Mouse (Mus musculus) heart, adult 2 months (tissue): ENCODE results near the gene Itga10. TPM values are rescaled to one million over a fixed set of nuclear protein-coding genes. Genes with fewer than 3 reads are reported as not detected.
"Not testable (repeated sequence)": the region's sequence is repeated elsewhere in the genome, so short reads cannot be mapped to it uniquely, and the experiment has no call there.

Experiments
- DNase-seq, 2 experiments: peaks; one replicate each; pipeline ENCODE4 v3.0.0; 2021
- H3K27ac ChIP-seq: fragments of 200-600 bp; 2 replicates; pipeline ENCODE4 v1.8.1; 2022
- H3K27me3 ChIP-seq: fragments of 200-500 bp; 2 replicates; pipeline ENCODE4 v1.6.1; 2012; ENCODE audit warnings: mild to moderate bottlenecking, low read length, inconsistent platforms, mixed read lengths; ENCODE audit not compliant: control insufficient read depth, insufficient read depth
- H3K36me3 ChIP-seq: fragments of 200-500 bp; 2 replicates; pipeline ENCODE4 v1.6.1; 2012; ENCODE audit warnings: low read length, inconsistent platforms; ENCODE audit not compliant: control insufficient read depth, insufficient read depth
- H3K4me1 ChIP-seq: fragments of 200-500 bp; 2 replicates; pipeline ENCODE4 v1.6.1; 2011; ENCODE audit warnings: low read length; ENCODE audit not compliant: control insufficient read depth, insufficient read depth
- H3K4me3 ChIP-seq: fragments of 200-600 bp; 2 replicates; pipeline ENCODE4 v1.8.1; 2022
- H3K79me2 ChIP-seq: fragments of 200-500 bp; replicated peaks from 2 replicates; pipeline ENCODE4 v1.6.1; 2012; ENCODE audit warnings: mild to moderate bottlenecking, inconsistent platforms, low read length, moderate library complexity, mixed read lengths; ENCODE audit not compliant: control insufficient read depth, insufficient read depth
- H3K9ac ChIP-seq: fragments of 200-500 bp; 2 replicates; pipeline ENCODE4 v1.6.1; 2012; ENCODE audit warnings: low read depth, mild to moderate bottlenecking, control low read depth, inconsistent platforms, low read length, mixed read lengths
- CTCF ChIP-seq: fragments of 200-600 bp; IDR thresholded peaks from 2 replicates; pipeline ENCODE4 v1.8.1; 2022; ENCODE audit warnings: antibody characterized with exemption, mild to moderate bottlenecking, moderate library complexity
- EP300 ChIP-seq: fragments of 200-500 bp; IDR thresholded peaks from 2 replicates; pipeline ENCODE4 v1.6.1; 2011; ENCODE audit warnings: low read depth, low read length, control low read depth; ENCODE audit not compliant: insufficient read depth
- POLR2A ChIP-seq: fragments of 200-500 bp; IDR thresholded peaks from 2 replicates; pipeline ENCODE4 v1.6.1; 2011; ENCODE audit warnings: mild to moderate bottlenecking, low read depth, low read length, control low read depth; ENCODE audit not compliant: insufficient read depth
- WGBS: fragments of 180-500 bp; shearing (Covaris S2); methylation state at CpG from one replicate; pipeline ENCODE4 v1.1.7; 2018; 5-methylcytosine and 5-hydroxymethylcytosine counted together
- intact Hi-C: fragments of 180-260 bp; cut with DNase I; formaldehyde crosslinking; loops from one replicate; pipeline ENCODE4 v1.15.1; 2025
- polyA plus RNA-seq: library from polyadenylated mRNA; depleted of rRNA; stranded (reverse); fragments of >200 nt; gene quantifications from 2 replicates; pipeline ENCODE4 v1.2.3, GENCODE M21; 2012
- total RNA-seq, 2 experiments: library from RNA; stranded (reverse); gene quantifications; 2 replicates each; pipeline ENCODE4 v1.2.3; 2021

The Itga10 gene
- total and polyA plus RNA-seq, 3 experiments, result 0.70 to 1.5 (median 0.91) TPM

DNA sequence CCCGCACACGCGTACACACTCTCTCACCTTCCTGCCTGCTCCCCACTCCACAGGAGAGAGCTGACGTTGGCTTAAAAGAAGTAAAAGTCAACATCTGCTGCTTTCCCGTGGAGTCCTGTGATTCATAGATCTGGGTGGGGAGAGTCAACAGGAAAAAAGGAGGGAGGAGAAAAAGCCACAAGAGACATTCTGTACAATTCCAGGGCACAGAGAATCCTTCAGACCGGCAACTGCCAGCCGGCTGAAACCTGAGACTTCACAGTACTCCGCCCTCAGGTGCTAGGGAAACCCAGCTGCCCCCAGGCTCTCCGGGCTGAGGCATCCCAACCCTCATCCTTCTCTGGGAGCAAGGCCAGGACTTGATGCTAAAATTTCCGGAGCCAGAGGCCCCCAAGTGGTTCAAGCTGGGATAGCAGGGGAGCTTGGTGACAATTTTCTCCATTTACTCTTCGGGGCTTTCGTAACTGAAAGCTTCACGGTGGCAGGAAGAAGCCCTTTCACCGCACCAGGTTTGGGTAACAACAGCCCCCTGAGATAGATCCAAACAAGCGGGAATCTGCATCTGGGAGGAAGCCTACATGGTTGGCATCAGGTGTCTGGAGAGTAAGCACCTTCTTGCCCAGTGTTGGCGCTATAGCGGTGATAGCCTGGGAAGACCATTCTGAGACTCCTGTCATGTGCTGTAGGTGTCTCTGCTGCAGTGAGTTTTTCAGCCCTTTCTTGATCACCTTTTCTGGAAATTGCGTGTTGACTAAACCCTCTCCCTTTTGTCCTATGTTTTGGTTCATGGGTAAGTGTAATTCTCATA is 18.3 kb downstream of the Itga10 start:
- H3K36me3 ChIP-seq, result no peaks in the 10 kb centered on the region
- WGBS, result 5% methylated on average over 18 of the region's 18 CpGs
- no peaks in the 10 kb centered on the region for H3K79me2 ChIP-seq
- H3K27me3 ChIP-seq, result no peaks in the 10 kb centered on the region
- peak; percentile 79 to 87 for DNase-seq
- peaks cover 2% of the 10 kb centered on the region; the same call in 1 of the 2 replicates for H3K4me1 ChIP-seq
- intact Hi-C loops, result no loop called here
- H3K27ac ChIP-seq, result peak overlapping the region; percentile 34; the same call in 1 of the 2 replicates
- no peak for TF ChIP-seq POLR2A
- TF ChIP-seq CTCF, result peak; percentile 98
- peak; percentile 60; the same call in 1 of the 2 replicates for TF ChIP-seq EP300
- no peak overlapping the region for H3K9ac ChIP-seq
- peak overlapping the region; percentile 19 for H3K4me3 ChIP-seq

DNA sequence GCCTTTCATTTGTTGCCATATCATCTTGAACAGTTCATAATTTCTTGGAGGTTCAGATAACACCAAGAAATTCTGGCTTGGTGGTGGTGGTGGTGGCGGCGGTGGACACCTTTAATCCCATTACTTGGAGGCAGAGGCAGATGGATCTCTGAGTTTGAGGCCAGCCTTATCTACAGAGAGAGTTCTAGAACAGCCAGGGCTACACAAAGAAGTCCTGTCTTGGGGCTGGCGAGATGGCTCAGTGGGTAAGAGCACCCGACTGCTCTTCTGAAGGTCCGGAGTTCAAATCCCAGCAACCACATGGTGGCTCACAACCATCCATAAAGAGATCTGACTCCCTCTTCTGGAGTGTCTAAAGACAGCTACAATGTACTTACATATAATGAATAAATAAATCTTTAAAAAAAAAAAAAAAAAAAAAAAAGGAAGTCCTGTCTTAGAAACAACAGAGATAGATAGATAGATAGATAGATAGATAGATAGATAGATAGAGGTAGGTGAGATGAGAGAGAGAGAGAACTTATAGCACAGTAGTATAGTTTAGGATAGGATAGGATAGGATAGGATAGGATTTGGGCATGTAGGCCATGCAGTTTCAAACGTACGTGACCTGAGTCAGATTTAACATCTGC is 20.5 kb downstream of the Itga10 start:
- DNase-seq, H3K27me3 ChIP-seq, H3K79me2 ChIP-seq, H3K4me3 ChIP-seq, H3K27ac ChIP-seq, H3K36me3 ChIP-seq, H3K4me1 ChIP-seq, H3K9ac ChIP-seq: not testable (repeated sequence)
- intact Hi-C loops, result loop anchor here (5.0 kb wide), 1 partner anchor 41 kb away; the partner anchor contains the start of gene Nudt17
- WGBS, result 88% methylated on average over 7 of the region's 7 CpGs

DNA sequence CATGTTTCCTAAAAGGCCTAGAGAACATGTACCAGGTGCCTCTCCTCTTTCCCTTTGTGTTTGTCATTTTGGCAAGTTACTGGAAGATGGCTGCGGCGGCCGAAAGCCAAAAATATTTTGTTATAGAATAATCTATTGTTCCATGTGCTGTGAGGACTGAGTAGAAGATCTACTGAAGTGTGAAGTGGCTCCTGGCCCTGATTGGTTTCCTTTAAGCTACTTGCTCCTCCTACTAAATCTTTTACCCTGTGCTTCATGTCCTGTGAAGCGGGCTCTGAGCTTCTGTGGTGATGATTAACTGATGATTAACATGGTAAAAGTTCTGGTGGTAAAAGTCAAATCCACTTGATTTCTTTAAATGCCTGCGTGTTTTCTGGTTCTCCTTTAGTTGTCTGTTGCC is 21.5 kb downstream of the Itga10 start:
- Histone ChIP-seq H3K4me1 (peaks cover 3% of the 10 kb centered on the region; the same call in 1 of the 2 replicates), H3K27me3 (no peaks in the 10 kb centered on the region), H3K9ac (no peak overlapping the region), H3K36me3 (no peaks in the 10 kb centered on the region), H3K27ac (no peak overlapping the region), H3K4me3 (no peak overlapping the region), H3K79me2 (no peaks in the 10 kb centered on the region)
- TF ChIP-seq CTCF (no peak), EP300 (no peak), POLR2A (no peak)
- WGBS, result 89% methylated on average over 5 of the region's 5 CpGs
- DNase-seq, result no peak
- intact Hi-C loops, result loop anchor here (5.0 kb wide), 1 partner anchor 40 kb away; the partner anchor contains the start of gene Nudt17

DNA sequence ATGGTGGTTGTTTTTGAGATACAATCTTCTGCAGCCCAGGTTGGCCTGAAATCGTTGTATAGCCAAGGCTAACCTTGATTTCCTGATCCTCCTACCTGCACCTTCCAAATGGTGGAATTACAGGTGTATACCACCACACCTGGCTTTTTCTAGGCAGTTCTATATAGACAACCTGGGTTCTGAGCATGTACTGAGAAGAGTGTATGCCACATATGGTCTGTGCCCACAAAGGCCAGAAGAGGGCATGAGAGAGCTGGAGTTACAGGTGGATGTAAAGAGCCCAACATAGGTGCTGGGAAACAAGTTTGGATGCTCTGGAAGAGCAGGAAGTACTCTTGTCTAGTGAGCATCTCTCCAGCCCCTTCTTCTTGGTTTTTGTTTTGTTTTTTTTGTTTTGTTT is 21.9 kb downstream of the Itga10 start:
- Histone ChIP-seq H3K27ac (no peak overlapping the region), H3K27me3 (no peaks in the 10 kb centered on the region), H3K36me3 (no peaks in the 10 kb centered on the region), H3K4me3 (no peak overlapping the region), H3K79me2 (no peaks in the 10 kb centered on the region), H3K4me1 (peaks cover 3% of the 10 kb centered on the region; the same call in 1 of the 2 replicates), H3K9ac (no peak overlapping the region)
- intact Hi-C loops, result loop anchor here (5.0 kb wide), 1 partner anchor 40 kb away; the partner anchor contains the start of gene Nudt17
- TF ChIP-seq POLR2A (no peak), CTCF (peak; percentile 58), EP300 (no peak)
- 52% methylated on average over 1 of the region's 1 CpGs for WGBS
- no peak for DNase-seq

DNA sequence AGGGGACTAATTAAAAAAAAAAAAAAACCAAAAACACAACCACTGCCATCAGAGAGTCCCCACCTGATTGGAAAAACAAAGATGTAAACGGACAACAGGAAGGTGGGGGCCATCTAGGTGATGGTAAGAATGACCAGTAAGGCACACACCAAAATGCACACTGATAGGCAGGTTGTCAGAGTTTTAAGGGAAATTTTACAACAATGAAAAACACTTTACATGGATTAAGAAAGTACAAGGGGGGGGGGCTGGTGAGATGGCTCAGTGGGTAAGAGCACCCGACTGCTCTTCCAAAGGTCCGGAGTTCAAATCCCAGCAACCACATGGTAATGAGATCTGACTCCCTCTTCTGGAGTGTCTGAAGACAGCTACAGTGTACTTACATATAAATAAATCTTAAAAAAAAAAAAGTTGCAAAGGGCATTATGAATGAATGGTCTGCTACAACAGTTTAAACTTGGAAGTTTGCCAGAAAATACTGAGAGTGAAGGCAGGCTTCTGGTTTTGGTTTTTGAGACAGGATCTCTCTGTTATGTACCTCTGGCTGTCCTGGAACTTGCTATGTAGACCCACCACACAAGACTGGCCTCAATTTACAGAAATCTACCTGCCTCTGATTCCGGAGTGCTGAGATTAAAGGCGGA is 23.2 kb downstream of the Itga10 start:
- Histone ChIP-seq H3K27me3 (no peaks in the 10 kb centered on the region), H3K4me1 (peaks cover 3% of the 10 kb centered on the region; the same call in 1 of the 2 replicates), H3K36me3 (no peaks in the 10 kb centered on the region), H3K79me2 (no peaks in the 10 kb centered on the region), H3K4me3 (no peak overlapping the region), H3K9ac (no peak overlapping the region), H3K27ac (no peak overlapping the region)
- intact Hi-C loops, result loop anchor here (5.0 kb wide), 1 partner anchor 39 kb away; the partner anchor contains the start of gene Nudt17
- no peak for TF ChIP-seq CTCF
- no peak for DNase-seq
- 88% methylated on average over 5 of the region's 5 CpGs for WGBS
